Mouse (Mus musculus) stomach, postnatal 0 days (tissue): ENCODE measurements around the gene Wipf1.

ENCODE experiments used
- CTCF ChIP-seq: IDR thresholded peaks from 2 replicates; pipeline ENCODE4 v1.5.1; 2016; ENCODE audit warnings: antibody characterized with exemption, low read depth, mild to moderate bottlenecking, moderate library complexity
- EP300 ChIP-seq: optimal IDR thresholded peaks from 2 replicates; pipeline ENCODE3; 2016; ENCODE audit warnings: antibody characterized with exemption

DNA sequence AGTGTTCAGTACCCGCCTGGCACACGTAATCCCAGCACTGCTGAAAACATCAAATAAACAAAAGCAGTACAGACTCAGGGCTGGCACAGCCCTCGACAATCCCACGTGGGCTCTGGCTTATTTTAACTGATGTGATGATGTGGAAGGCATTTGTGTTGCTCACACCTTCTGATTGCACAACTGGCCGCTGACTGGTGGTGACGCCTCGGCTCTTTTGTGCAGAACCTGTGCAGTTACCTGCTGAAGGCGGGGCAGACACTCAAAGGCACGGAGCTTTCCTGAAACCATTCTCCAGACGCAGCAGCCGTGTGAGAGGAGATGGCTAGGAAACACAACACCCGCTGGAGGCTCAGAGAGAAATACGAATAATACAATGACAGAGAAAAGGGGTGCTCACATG, 9.1 kb upstream of the Wipf1 start:
- TF ChIP-seq CTCF (no peak), EP300 (no peak)
